ENCODE assay signal across 13 mouse cellular contexts in the genomic region with DNA sequence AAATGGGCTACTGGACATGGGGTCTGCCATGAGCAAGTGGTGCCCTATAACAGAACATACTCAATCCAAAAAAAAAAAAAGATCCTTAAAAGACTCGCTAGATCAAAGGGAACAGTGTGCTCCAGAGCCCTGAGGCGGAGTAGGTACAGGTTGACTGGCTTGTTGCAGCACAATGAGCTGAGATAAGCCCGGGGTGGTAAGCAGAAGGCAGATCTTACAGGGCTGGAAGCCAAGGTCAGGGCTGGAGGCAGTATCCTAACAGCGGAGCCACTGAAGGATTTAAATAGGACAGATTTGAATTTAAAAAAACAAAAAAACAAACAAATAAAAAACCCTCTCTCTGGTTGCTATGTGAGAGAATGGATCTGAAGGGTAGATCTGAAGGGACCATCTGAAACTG. TPM values are rescaled to one million over a fixed set of nuclear protein-coding genes. Genes with fewer than 3 reads are reported as not detected.
DNase-seq lines count a peak whose midpoint lies in the region; ATAC-seq and TF ChIP-seq lines count a peak whose summit lies in the region.
"Had no signal": no experiment of that assay in that cellular context is flagged by ENCODE, and none has a peak within 500 bp of the region (broad histone marks: within the 10 kb centered on the region; RNA-seq: fewer than 3 reads in every experiment).

No protein-coding gene starts in this region.

- no peak for TF ChIP-seq EP300 in MEL (IDR thresholded peaks at IDR 0.05; ENCODE audit: low read depth in 1 of 2, low read length in 2 of 2)
- TF ChIP-seq EP300 in liver, postnatal 0 days (IDR thresholded peaks at IDR 0.05; ENCODE audit: low read depth) = no peak

- peaks cover 0 to 2% of the 10 kb centered on the region in 2 experiments; a peak in 2 of 4 replicates for H3K27me3 ChIP-seq in MEL (ENCODE audit: control insufficient read depth in 1 of 2, insufficient read depth in 2 of 2, low read length in 2 of 2)
- no peaks in the 10 kb centered on the region for H3K27me3 ChIP-seq in liver, postnatal 0 days (ENCODE audit: insufficient read depth, low read length)
- H3K27me3 ChIP-seq in hindbrain, embryonic 11.5 days (ENCODE audit: control insufficient read depth, insufficient read depth, low read length) = no peaks in the 10 kb centered on the region
- H3K27me3 ChIP-seq: hindbrain, embryonic 15.5 days; kidney, embryonic 15.5 days had no signal

- no peak for TF ChIP-seq RAD21 in MEL (IDR thresholded peaks at IDR 0.05; ENCODE audit: low read depth, low read length)

- ATAC-seq in cerebellum, adult (ENCODE audit: insufficient number of reproducible peaks, low FRiP score, low TSS enrichment) = no peak
- ATAC-seq in liver, postnatal 0 days = no peak
- no peak for ATAC-seq in hindbrain, embryonic 11.5 days (ENCODE audit: low FRiP score)

- no peak overlapping the region for H3K27ac ChIP-seq in MEL (ENCODE audit: control insufficient read depth, low read depth, low read length)
- no peak overlapping the region for H3K27ac ChIP-seq in liver, postnatal 0 days (ENCODE audit: low read depth)
- H3K27ac ChIP-seq in hindbrain, embryonic 11.5 days (ENCODE audit: low read depth, low read length) = no peak overlapping the region
- H3K27ac ChIP-seq: hindbrain, embryonic 15.5 days; kidney, embryonic 15.5 days had no signal

- H3K9ac ChIP-seq in MEL (ENCODE audit: control insufficient read depth, low read depth, low read length, poor library complexity, severe bottlenecking) = no peak overlapping the region
- no peak overlapping the region for H3K9ac ChIP-seq in liver, postnatal 0 days (replicated peaks)
- no peak overlapping the region for H3K9ac ChIP-seq in hindbrain, embryonic 11.5 days (ENCODE audit: low read depth, low read length)
- H3K9ac ChIP-seq: hindbrain, embryonic 15.5 days; kidney, embryonic 15.5 days had no signal

- TF ChIP-seq CTCF in MEL (IDR thresholded peaks at IDR 0.05 in 2 of 3, conservative IDR thresholded peaks at IDR 0.05 in 1 of 3; ENCODE audit: control insufficient read depth in 1 of 3, insufficient read depth in 1 of 3, low read depth in 2 of 3, low read length in 3 of 3, poor library complexity in 1 of 3, severe bottlenecking in 1 of 3) = no peak
- TF ChIP-seq CTCF in liver, postnatal 0 days (IDR thresholded peaks at IDR 0.05; ENCODE audit: low read depth) = no peak

- no peak overlapping the region for H3K4me2 ChIP-seq in liver, postnatal 0 days (ENCODE audit: low read depth, low read length)
- no peak overlapping the region for H3K4me2 ChIP-seq in hindbrain, embryonic 11.5 days (replicated peaks; ENCODE audit: low read depth, low read length)
- H3K4me2 ChIP-seq: hindbrain, embryonic 15.5 days; kidney, embryonic 15.5 days had no signal

- TF ChIP-seq POLR2A in MEL (IDR thresholded peaks at IDR 0.05; ENCODE audit: control insufficient read depth in 1 of 2, insufficient read depth in 1 of 2, low read depth in 1 of 2, low read length in 2 of 2, poor library complexity in 1 of 2) = no peak

- 60% methylated on average over 4 of the region's 4 CpGs for WGBS in liver, postnatal 0 days (ENCODE audit: insufficient replicate concordance)
- WGBS in hindbrain, embryonic 11.5 days = 79% methylated on average over 4 of the region's 4 CpGs

- H3K79me2 ChIP-seq in MEL (ENCODE audit: control insufficient read depth, insufficient read depth, low read length, poor library complexity) = no peaks in the 10 kb centered on the region

- no peaks in the 10 kb centered on the region for H3K9me3 ChIP-seq in MEL (replicated peaks; ENCODE audit: insufficient read depth, low read length)
- no peaks in the 10 kb centered on the region for H3K9me3 ChIP-seq in liver, postnatal 0 days (ENCODE audit: low read length)
- no peaks in the 10 kb centered on the region for H3K9me3 ChIP-seq in hindbrain, embryonic 11.5 days (ENCODE audit: control insufficient read depth, low read length)
- H3K9me3 ChIP-seq: hindbrain, embryonic 15.5 days; kidney, embryonic 15.5 days had no signal

- DNase-seq in cerebellum, adult 9-10 months = peak; percentile 20
- DNase-seq in MEL (ENCODE audit: low read depth, low spot score) = peak; percentile 32
- peak; percentile 35 for DNase-seq in cerebellum, postnatal 14 days
- DNase-seq in lung, postnatal 10 days = peak; percentile 25
- DNase-seq in liver, postnatal 0 days = no peak
- no peak for DNase-seq in hindbrain, embryonic 11.5 days (ENCODE audit: low spot score)
- DNase-seq in spleen, postnatal 36 days (ENCODE audit: low spot score in 2 of 2) = no peak
- DNase-seq: B cell, adult 2 months; embryo, embryonic 11 days; layer of hippocampus, postnatal 36 days had no signal

- no peak overlapping the region for H3K4me3 ChIP-seq in MEL (ENCODE audit: control insufficient read depth in 1 of 2, insufficient read depth in 1 of 2, low read depth in 2 of 2, low read length in 2 of 2)
- no peak overlapping the region for H3K4me3 ChIP-seq in liver, postnatal 0 days (ENCODE audit: low read depth, low read length)
- no peak overlapping the region for H3K4me3 ChIP-seq in hindbrain, embryonic 11.5 days (ENCODE audit: low read depth, low read length)
- H3K4me3 ChIP-seq: hindbrain, embryonic 15.5 days; kidney, embryonic 15.5 days had no signal

- H3K36me3 ChIP-seq in MEL (ENCODE audit: control insufficient read depth in 1 of 2, insufficient read depth in 2 of 2, low read length in 2 of 2) = no peaks in the 10 kb centered on the region
- H3K36me3 ChIP-seq in liver, postnatal 0 days (replicated peaks; ENCODE audit: insufficient read depth, low read length) = no peaks in the 10 kb centered on the region
- no peaks in the 10 kb centered on the region for H3K36me3 ChIP-seq in hindbrain, embryonic 11.5 days (ENCODE audit: control insufficient read depth, insufficient read depth, low read length)
- H3K36me3 ChIP-seq: hindbrain, embryonic 15.5 days; kidney, embryonic 15.5 days had no signal

- peaks cover 0 to 2% of the 10 kb centered on the region in 2 experiments; a peak in 1 of 4 replicates for H3K4me1 ChIP-seq in MEL (ENCODE audit: control insufficient read depth in 1 of 2, insufficient read depth in 2 of 2, low read length in 2 of 2)
- no peaks in the 10 kb centered on the region for H3K4me1 ChIP-seq in liver, postnatal 0 days (ENCODE audit: insufficient read depth)
- no peaks in the 10 kb centered on the region for H3K4me1 ChIP-seq in hindbrain, embryonic 11.5 days (replicated peaks; ENCODE audit: control insufficient read depth, insufficient read depth, low read length)
- H3K4me1 ChIP-seq: hindbrain, embryonic 15.5 days had no signal

TF ChIP-seq in MEL, 35 proteins besides CTCF, POLR2A, EP300 and RAD21:
- TF ChIP-seq HCFC1 (IDR thresholded peaks at IDR 0.05; ENCODE audit: low read depth, low read length) (no peak), CHD2 (IDR thresholded peaks at IDR 0.05; ENCODE audit: low read length) (no peak), POLR2AphosphoS2 (IDR thresholded peaks at IDR 0.05; ENCODE audit: low read length) (no peak), ELF1 (IDR thresholded peaks at IDR 0.05; ENCODE audit: low read depth, low read length) (no peak), UBTF (IDR thresholded peaks at IDR 0.05; ENCODE audit: borderline replicate concordance, insufficient read depth, low read depth, low read length) (no peak), TCF12 (IDR thresholded peaks at IDR 0.05; ENCODE audit: low read depth, low read length) (no peak), ZMIZ1 (IDR thresholded peaks at IDR 0.05; ENCODE audit: low read depth, low read length) (no peak), ZKSCAN1 (IDR thresholded peaks at IDR 0.05; ENCODE audit: low read depth, low read length) (no peak), BHLHE40 (IDR thresholded peaks at IDR 0.05; ENCODE audit: borderline replicate concordance, low read depth, low read length) (no peak), CHD1 (IDR thresholded peaks at IDR 0.05; ENCODE audit: low read depth, low read length) (no peak), JUND (IDR thresholded peaks at IDR 0.05; ENCODE audit: low read depth, low read length) (no peak)

RNA-seq across cellular contexts. Expression of a gene that starts 17.8 kb away (rescaled TPM):
- total RNA-seq in MEL (2012; rRNA removed) = 7.3 and 7.6 TPM in 2 replicates
- 10 to 100 TPM in 1 of 2 experiments, not detected in 1; 10.9 TPM for polyA plus RNA-seq in MEL (2012; ENCODE audit: insufficient read depth in 1 of 2, insufficient read length in 2 of 2, low read depth in 1 of 2, low replicate concordance in 2 of 2, missing spikeins in 1 of 2)
- 5.7 TPM in 2 replicates for polyA plus RNA-seq in liver, postnatal 0 days (2015; fragmentation: Nextera tagmentation; extraction: Ambion mirVana)
- polyA plus RNA-seq in hindbrain, embryonic 11.5 days (2014; fragmentation: Nextera tagmentation; extraction: Ambion mirVana) = 29.2 and 32.4 TPM in 2 replicates

RNA-seq across cellular contexts. Expression of a gene that starts 58.5 kb away (rescaled TPM):
- total RNA-seq in MEL (2012; rRNA removed) = 0.08 and 0.20 TPM in 2 replicates
- polyA plus RNA-seq in MEL (2012; ENCODE audit: insufficient read depth in 1 of 2, insufficient read length in 2 of 2, low read depth in 1 of 2, low replicate concordance in 2 of 2, missing spikeins in 1 of 2) = under 1 TPM in 1 of 2 experiments, not detected in 1; 0.29 TPM
- 9.6 and 10.1 TPM in 2 replicates for polyA plus RNA-seq in liver, postnatal 0 days (2015; fragmentation: Nextera tagmentation; extraction: Ambion mirVana)
- polyA plus RNA-seq in hindbrain, embryonic 11.5 days (2014; fragmentation: Nextera tagmentation; extraction: Ambion mirVana) = 31.7 and 35.5 TPM in 2 replicates

RNA-seq across cellular contexts. Expression of a gene that starts 58.5 kb away (rescaled TPM):
- total RNA-seq in MEL (2012; rRNA removed) = 66.2 and 77.1 TPM in 2 replicates
- 100 to 1,000 TPM in 1 of 2 experiments, 10 to 100 TPM in 1; 65.3 to 131 TPM for polyA plus RNA-seq in MEL (2012; ENCODE audit: insufficient read depth in 1 of 2, insufficient read length in 2 of 2, low read depth in 1 of 2, low replicate concordance in 2 of 2, missing spikeins in 1 of 2)
- 20.4 and 21.5 TPM in 2 replicates for polyA plus RNA-seq in liver, postnatal 0 days (2015; fragmentation: Nextera tagmentation; extraction: Ambion mirVana)
- polyA plus RNA-seq in hindbrain, embryonic 11.5 days (2014; fragmentation: Nextera tagmentation; extraction: Ambion mirVana) = 110 and 115 TPM in 2 replicates

Comparison
In these comparisons a context has a peak if more than half of its experiments do, and no peak if none do; other contexts are left out.
1. DNase-seq: peak in cerebellum, adult 9-10 months (single experiment), MEL (single experiment), cerebellum, postnatal 14 days (2 of 2) and lung, postnatal 10 days (single experiment); none in liver, postnatal 0 days (single experiment), hindbrain, embryonic 11.5 days (single experiment) and spleen, postnatal 36 days (0 of 2).